Mouse (Mus musculus) testis, adult 2 months (tissue): ENCODE measurements at regions not wholly inside any gene's neighbourhood (a gene's known extent, or its start where the extent isn't known, plus 50 kb on each side); places are given as distances from the start of the nearest gene placed in this dataset.
A peak's percentile ranks its signal among the peaks of the same experiment; 100 is the strongest.

Experiments
- CTCF ChIP-seq: fragments of 200-500 bp; IDR thresholded peaks from 2 replicates; pipeline ENCODE4 v1.5.1; 2012; ENCODE audit warnings: low read depth, mild to moderate bottlenecking, inconsistent platforms, low read length, moderate library complexity; ENCODE audit not compliant: control insufficient read depth, insufficient read depth, insufficient replicate concordance
- POLR2A ChIP-seq: fragments of 200-500 bp; IDR thresholded peaks from 2 replicates; pipeline ENCODE4 v1.6.1; 2012; ENCODE audit warnings: low read depth, mild to moderate bottlenecking, inconsistent platforms, low read length, moderate library complexity; ENCODE audit not compliant: control insufficient read depth

GRCm38 (mm10) chr7:115123283-115123682 lies 379.8 kb downstream of the Insc start:
- peak; percentile 76; the same call in 1 of the 2 replicates for TF ChIP-seq CTCF
- TF ChIP-seq POLR2A: no peak
